Mouse (Mus musculus) 416B (cell line): Measurements from ENCODE around the gene Cdc37.

Experiments used
- DNase-seq: peaks from one replicate; pipeline ENCODE4 v3.0.0; 2011; ENCODE audit warnings: low read depth

Cdc37 gene

DNA sequence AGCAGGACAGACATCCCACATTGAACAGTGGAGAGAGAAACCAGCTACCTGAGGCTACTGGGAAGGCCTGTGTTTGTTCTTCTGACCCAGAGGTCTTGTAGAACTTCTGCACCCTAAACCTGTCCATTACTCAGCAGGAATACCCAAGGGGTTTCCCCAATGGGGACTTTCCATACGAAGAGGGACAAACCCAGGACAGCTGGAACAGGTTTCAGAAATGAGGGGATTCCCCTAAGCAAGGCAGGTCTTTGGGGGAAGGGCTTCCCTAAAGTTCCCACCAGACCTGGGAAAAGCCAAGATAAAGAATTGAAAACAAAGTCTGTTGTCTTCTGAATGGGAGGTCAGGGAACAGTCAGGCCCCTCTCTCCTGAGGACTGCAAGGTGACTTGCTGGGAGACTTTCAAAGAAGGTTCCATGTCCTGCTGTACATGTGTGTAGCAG, 13.8 kb downstream of the Cdc37 start:
- no peak for DNase-seq

DNA sequence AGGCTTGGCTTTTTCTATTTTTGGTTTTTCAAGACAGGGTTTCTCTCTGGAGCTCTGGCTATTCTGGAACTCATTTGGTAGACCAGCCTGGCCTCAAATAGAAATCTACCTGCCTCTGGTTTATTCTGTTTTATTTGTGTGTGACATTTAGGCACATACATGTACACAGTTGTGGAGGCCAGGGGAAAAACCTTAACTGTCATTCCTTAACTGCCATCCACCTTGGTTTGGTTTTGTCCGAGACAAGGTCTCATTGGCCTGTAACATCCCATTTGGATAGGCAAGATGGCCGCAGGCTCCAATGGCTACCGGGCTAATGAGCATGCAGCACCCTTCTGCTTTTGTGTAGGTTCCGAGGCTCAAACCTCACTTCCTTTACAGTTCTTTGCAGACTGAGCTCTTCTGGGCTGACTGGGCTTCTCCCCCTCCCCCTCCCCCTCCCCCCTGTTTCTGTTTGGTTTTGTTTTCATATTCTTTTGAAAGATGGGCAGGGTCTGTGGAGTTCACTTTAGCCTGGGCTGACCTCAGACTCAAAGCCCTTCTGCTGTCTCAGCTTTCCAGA, 14.4 kb downstream of the Cdc37 start:
- DNase-seq = no peak

GRCm38 (mm10) chr9:21134595-21135328, 15.0 kb downstream of the Cdc37 start:
- peak; percentile 42 for DNase-seq

DNA sequence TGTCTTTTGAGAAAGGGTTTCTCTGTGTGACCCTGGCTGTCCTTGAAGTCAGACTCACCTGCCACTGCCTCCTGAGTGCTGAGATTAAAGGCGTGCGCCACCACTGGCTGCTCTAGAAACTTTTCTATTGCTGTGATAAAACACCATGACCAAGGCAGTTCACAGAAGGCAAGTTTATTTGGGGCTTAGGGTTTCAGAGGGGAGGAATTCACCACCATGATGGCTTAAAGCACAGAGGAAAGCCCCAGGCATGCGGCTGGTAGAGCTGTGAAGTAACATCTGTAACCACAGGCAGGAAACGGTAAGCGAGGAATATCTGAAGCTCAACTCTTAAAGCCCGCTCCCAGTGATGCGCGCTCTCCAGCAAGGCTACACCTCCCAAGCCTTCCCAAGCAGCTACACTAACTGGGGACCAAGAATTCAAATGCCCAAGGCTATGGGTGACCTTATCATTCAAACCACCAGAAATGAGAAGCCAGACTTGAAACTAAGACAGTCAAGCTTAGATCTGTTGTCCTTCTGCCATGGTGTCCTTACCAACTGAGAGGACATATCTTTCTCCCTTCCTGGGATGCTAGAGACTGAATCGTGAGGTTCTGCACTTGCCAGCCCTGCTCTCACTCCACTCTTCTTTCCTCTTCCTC, 16.6 kb downstream of the Cdc37 start:
- peak; percentile 69 for DNase-seq

GRCm38 (mm10) chr9:21132102-21132775, 17.5 kb downstream of the Cdc37 start:
- DNase-seq = peak; percentile 82

DNA sequence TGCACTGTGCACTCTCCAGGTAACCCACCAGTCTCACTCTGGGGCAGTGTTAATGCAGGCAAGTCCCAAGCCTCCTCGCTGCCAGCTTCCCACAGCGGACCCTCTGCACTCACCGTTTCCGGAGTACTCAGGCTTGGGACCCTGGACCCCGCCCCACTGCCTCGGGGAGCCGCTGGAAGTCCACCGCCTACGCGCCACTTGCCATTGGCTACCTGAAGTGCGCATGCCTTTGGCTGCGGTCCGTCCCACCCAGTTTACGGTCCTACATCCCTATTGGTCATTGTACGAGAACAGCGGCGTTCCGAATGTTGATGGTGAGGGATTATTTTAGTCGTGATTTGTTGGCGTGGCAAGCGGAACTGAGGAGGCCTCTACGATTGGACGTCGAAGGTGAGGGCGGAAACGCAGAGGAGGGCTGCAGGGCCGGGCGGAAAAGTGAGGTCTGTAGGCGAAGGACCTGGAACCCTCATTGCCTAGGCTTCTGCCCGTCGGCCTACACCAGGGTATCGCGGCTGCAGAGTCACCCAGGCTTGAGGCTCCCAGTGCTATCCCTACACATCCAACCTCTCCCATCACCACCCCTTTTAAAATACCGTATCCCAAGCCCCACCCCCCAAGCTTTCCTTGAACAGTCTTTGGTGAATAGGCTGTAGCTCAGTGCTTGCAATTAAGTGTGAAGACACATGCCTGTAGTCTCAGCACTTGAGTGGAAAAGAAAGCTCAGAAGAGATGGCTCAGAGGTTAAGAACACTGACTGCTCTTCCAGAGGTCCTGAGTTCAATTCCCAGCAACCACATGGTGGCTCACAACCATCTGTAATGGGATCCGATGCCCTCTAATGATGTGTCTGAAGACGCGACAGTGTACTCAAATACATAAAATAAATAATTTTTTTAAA, 18.5 kb downstream of the Cdc37 start, which contains the start of gene Tyk2:
Gene Tyk2 (minus strand): TSS at position 185 of the 898 bp plus-strand sequence.
- DNase-seq = peak; percentile 99

DNA sequence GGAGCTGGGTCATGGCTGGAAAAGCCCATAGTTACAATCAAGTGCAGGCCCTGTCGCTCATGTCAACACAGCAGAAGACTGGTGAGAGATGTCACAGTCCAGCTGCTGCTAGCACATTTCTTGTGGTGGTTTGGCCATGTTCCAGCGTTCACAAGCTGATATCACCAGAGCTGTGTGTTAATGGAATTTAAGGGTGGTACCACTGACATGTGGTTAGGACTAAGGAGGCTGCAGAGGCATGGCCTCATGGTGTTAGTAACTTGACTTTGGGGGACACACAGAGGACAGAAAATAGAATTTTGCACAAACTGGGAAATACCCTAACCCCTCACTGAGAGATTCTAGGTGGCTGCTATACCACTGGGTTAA, 23.5 kb downstream of the Cdc37 start:
- peak; percentile 81 for DNase-seq

DNA sequence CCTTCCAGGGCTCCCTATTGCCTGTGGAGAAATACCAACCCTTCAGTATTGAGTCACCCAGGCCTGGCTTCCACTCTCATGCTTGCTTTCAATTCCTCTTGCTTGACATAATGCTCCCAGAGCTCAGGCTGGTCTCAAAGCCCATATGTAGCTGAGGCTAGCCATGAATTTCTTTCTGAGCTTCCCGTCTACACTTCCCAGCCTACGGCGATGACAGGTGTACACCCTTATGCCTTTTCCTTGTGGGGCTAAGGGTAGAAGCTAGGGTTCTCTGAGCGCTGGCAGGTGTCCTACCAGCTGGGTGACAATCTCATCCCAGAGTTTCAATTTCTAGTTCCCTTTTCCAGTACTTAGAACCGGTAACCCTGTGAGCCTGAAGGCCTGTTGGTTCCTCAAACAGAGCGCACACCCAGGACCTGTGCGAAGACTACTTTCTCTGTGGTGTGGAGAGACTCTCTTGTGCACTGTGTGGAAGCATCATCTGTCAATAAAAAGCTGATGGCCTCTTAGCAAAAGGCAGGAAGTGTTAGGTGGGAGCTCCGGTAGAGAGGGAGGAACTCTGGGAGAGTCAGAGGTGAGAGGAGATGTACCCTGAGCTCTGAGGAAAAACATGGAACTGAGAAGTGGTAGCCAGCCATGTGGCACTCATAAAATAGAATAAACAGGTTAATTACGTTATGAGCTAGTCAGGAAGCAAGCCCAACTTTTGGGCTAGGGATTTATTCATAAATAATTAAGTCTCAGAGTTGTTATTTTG, 24.1 kb downstream of the Cdc37 start:
- no peak for DNase-seq

DNA sequence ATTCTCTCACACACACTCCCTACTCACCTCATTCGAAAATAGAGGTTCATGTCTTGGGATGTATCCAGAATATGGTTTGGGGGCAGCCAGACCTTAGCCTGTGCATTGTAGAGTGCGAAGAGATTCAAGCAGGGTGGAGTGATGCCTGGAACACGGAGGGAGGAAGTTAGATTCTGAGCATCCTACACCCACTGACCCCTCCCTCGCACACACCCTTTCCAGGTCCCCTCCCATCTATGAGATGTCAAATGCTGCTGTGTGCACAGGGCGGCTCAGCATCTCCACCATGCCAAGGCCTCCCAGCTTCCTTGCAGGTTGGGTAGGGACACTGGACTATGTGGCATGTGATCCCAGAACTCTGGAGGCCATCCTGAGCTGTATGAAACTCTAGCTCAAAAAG, 24.9 kb downstream of the Cdc37 start:
- DNase-seq = no peak

DNA sequence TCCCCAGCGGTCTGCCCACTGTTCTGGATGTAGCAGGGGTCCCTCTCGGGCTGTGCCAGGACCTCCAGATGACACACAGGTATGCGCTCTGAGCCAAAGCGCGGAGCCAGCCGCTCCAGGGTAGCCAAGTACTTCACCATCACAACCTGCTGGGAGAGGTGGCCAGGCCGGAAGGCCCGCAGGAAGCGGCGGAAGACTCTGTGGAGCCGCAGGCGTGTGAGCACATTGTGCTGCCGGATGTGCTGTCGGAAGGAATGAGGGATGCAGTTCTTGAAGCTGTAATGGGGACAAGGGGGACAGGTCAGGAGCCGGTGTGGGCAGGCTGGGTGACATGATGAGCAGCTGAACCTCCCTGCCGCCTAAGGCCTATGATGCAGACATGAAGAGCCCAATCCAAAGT, 28.3 kb downstream of the Cdc37 start:
- no peak for DNase-seq

- no peak for DNase-seq
Observed at GRCm38 (mm10) chr9:21117073-21117472, 32.7 kb downstream of the Cdc37 start.

- no peak for DNase-seq
Observed at GRCm38 (mm10) chr9:21115105-21115504, 34.7 kb downstream of the Cdc37 start.

DNA sequence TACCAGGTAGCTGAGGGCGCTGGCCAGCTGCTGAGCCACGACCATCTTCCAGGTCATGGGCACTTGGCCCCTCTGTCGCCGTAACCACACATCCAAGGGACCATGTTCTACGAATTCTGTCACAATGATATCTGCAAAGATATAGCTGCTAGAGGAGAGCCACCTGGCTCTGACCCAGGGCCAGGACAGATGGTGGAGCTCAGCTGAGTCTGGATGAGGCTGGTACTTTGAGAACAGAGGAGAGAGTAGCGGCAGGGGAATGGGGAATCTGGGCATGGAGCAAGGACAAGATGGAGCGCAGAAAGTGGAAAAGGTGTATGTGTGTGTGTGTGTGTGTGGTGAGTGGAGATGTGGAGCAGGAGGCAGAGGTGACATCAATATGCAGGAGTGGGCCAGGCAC, 35.6 kb downstream of the Cdc37 start:
- DNase-seq = no peak

DNA sequence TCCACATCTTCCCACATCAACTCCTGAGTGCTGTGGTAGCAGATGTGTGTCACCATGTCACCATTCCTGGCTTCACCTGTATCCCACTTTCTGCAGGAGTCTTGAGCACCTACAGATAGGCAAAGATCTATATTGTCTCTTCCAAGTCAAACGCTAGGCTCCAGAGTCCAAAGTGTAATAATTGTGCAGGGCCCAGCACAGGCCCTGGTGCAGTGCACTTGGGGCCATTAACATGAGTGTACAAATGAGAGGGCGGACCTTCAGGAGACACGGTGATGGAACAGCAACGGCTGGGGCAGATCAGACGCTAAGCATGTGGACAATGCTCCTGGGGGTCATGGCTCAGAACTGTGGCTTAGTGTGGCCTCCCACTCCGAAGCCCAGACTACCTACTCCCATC, 36.0 kb downstream of the Cdc37 start:
- no peak for DNase-seq

- no peak for DNase-seq
Observed at GRCm38 (mm10) chr9:21107607-21108237, 42.1 kb downstream of the Cdc37 start.

GRCm38 (mm10) chr9:21105760-21106564, 43.8 kb downstream of the Cdc37 start:
- peak; percentile 21 for DNase-seq

GRCm38 (mm10) chr9:21104814-21105213, 45.0 kb downstream of the Cdc37 start:
- DNase-seq = no peak

DNA sequence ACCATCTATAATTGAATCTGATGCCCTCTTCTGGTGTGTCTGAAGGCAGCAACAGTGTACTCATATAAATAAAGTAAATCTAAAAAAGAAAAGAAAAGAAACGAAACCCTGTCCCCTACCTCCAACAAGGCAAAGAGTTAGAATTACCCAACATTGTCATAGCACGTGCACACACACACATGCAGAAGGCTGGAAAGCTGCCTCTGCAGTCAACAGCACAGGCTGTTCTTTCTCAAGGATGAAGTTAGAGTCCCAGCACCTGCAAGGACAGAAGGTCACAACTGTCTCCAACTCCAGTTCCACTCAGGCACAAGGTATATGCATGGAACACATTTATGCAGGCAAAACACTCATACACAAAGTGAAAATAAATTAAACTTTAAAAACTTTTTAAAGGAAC, 47.7 kb downstream of the Cdc37 start:
- no peak for DNase-seq

GRCm38 (mm10) chr9:21100447-21101161, 49.2 kb downstream of the Cdc37 start:
- DNase-seq = peak; percentile 42
